20 mouse cellular contexts compared by ENCODE assay signal in genomic region chrX:86808218-86808617, GRCm38 (mm10).
DNase-seq lines count a peak whose midpoint lies in the region; TF ChIP-seq lines count a peak whose summit lies in the region.
"Had no signal": no experiment of that assay in that cellular context is flagged by ENCODE, and none has a peak within 500 bp of the region (broad histone marks: within the 10 kb centered on the region; RNA-seq: fewer than 3 reads in every experiment).

No protein-coding gene starts in this region.

- H3K79me2 ChIP-seq in CH12.LX (replicated peaks; ENCODE audit: control insufficient read depth, extremely low read depth, insufficient read depth, poor library complexity, severe bottlenecking) (no peaks in the 10 kb centered on the region), MEL (ENCODE audit: control insufficient read depth, insufficient read depth, low read length, poor library complexity) (no peaks in the 10 kb centered on the region)

- H3K27me3 ChIP-seq in CH12.LX (replicated peaks): no peaks in the 10 kb centered on the region
- no peaks in the 10 kb centered on the region for H3K27me3 ChIP-seq in MEL (ENCODE audit: control insufficient read depth in 1 of 2, insufficient read depth in 2 of 2, low read length in 2 of 2)

- dilution Hi-C loops in CH12.LX (cut with MboI; ENCODE audit: extremely low pct_ligation_motif_present, extremely low pct_unique_long_range_greater_than_20kb, low sequenced_read_pairs): no loop called here

- H3K9ac ChIP-seq in CH12.LX (ENCODE audit: insufficient read depth, low read depth): no peak overlapping the region
- no peak overlapping the region for H3K9ac ChIP-seq in ES-E14 (ENCODE audit: insufficient read depth, low read depth, low read length, poor library complexity, severe bottlenecking)
- no peak overlapping the region for H3K9ac ChIP-seq in MEL (ENCODE audit: control insufficient read depth, low read depth, low read length, poor library complexity, severe bottlenecking)

- no peak for TF ChIP-seq CTCF in CH12.LX (conservative IDR thresholded peaks at IDR 0.05 in 1 of 2, IDR thresholded peaks at IDR 0.05 in 1 of 2; ENCODE audit: low read depth in 2 of 2, low read length in 2 of 2)
- no peak for TF ChIP-seq CTCF in MEL (IDR thresholded peaks at IDR 0.05 in 2 of 3, conservative IDR thresholded peaks at IDR 0.05 in 1 of 3; ENCODE audit: control insufficient read depth in 1 of 3, insufficient read depth in 1 of 3, low read depth in 2 of 3, low read length in 3 of 3, poor library complexity in 1 of 3, severe bottlenecking in 1 of 3)

- H3K4me2 ChIP-seq in CH12.LX (ENCODE audit: insufficient read depth, low read depth, poor library complexity, severe bottlenecking): no peak overlapping the region

- H3K36me3 ChIP-seq in CH12.LX (replicated peaks in 1 of 2; ENCODE audit: control insufficient read depth in 1 of 2, insufficient read depth in 1 of 2, low read length in 1 of 2): no peaks in the 10 kb centered on the region
- no peaks in the 10 kb centered on the region for H3K36me3 ChIP-seq in ES-E14 (ENCODE audit: control insufficient read depth, insufficient read depth, low read length, poor library complexity, severe bottlenecking)
- no peaks in the 10 kb centered on the region for H3K36me3 ChIP-seq in MEL (ENCODE audit: control insufficient read depth in 1 of 2, insufficient read depth in 2 of 2, low read length in 2 of 2)
- H3K36me3 ChIP-seq: G1E had no signal

- no peak overlapping the region for H3K4me3 ChIP-seq in CH12.LX (replicated peaks in 1 of 3; ENCODE audit: low read depth in 2 of 3, low read length in 2 of 3, poor library complexity in 1 of 3)
- H3K4me3 ChIP-seq in ES-E14 (ENCODE audit: insufficient read depth in 1 of 2, low read depth in 1 of 2, low read length in 2 of 2, poor library complexity in 1 of 2, severe bottlenecking in 1 of 2): no peak overlapping the region
- H3K4me3 ChIP-seq in MEL (ENCODE audit: control insufficient read depth in 1 of 2, insufficient read depth in 1 of 2, low read depth in 2 of 2, low read length in 2 of 2): no peak overlapping the region

- intact Hi-C loops in heart, postnatal 10 days (cut with DNase I): no loop called here

- DNase-seq in CH12.LX (ENCODE audit: extremely low read depth) (no peak), ES-E14 (ENCODE audit: low read depth, low spot score) (no peak), MEL (ENCODE audit: low read depth, low spot score) (no peak)
- no peak for DNase-seq in right cerebral cortex, postnatal 36 days (ENCODE audit: low spot score in 2 of 2)
- DNase-seq in lung, postnatal 25 days (ENCODE audit: low spot score): no peak
- DNase-seq in heart, postnatal 10 days: no peak
- DNase-seq: adrenal gland, adult 2 months; adrenal gland, adult 8-10 months; adrenal gland, postnatal 10 days; adrenal gland, postnatal 14 days; adrenal gland, postnatal 25 days; adrenal gland, postnatal 36 days; B cell, adult 2 months; cerebellum, adult 11 months; cerebellum, adult 11-12 months; cerebellum, adult 18-20 months; cerebellum, adult 2 months; cerebellum, adult 8-10 months; cerebellum, adult 9-10 months had no signal

- H3K4me1 ChIP-seq in CH12.LX (ENCODE audit: control insufficient read depth in 1 of 2, insufficient read depth in 2 of 2) (no peaks in the 10 kb centered on the region), ES-E14 (ENCODE audit: control insufficient read depth in 2 of 2, insufficient read depth in 2 of 2, low read length in 2 of 2, poor library complexity in 1 of 2) (no peaks in the 10 kb centered on the region), MEL (ENCODE audit: control insufficient read depth in 1 of 2, insufficient read depth in 2 of 2, low read length in 2 of 2) (no peaks in the 10 kb centered on the region)

- no peaks in the 10 kb centered on the region for H3K9me3 ChIP-seq in CH12.LX (replicated peaks; ENCODE audit: low read length)
- H3K9me3 ChIP-seq in ES-E14 (ENCODE audit: control insufficient read depth, insufficient read depth, low read depth, low read length): no peaks in the 10 kb centered on the region
- H3K9me3 ChIP-seq in MEL (replicated peaks; ENCODE audit: insufficient read depth, low read length): no peaks in the 10 kb centered on the region
- H3K9me3 ChIP-seq: G1E had no signal

- TF ChIP-seq RAD21 in CH12.LX (IDR thresholded peaks at IDR 0.05; ENCODE audit: low read depth, low read length) (no peak), MEL (IDR thresholded peaks at IDR 0.05; ENCODE audit: low read depth, low read length) (no peak)

- in situ Hi-C loops in CH12.LX (cut with MboI; ENCODE audit: low pct_ligation_motif_present, low pct_unique_long_range_greater_than_20kb, low sequenced_read_pairs): no loop called here
- in situ Hi-C loops in ES-E14 (cut with MboI; ENCODE audit: low sequenced_read_pairs in 2 of 2, unreplicated experiment in 2 of 2): no loop called here

- TF ChIP-seq EP300 in CH12.LX (IDR thresholded peaks at IDR 0.05; ENCODE audit: low read length) (no peak), MEL (IDR thresholded peaks at IDR 0.05; ENCODE audit: low read depth in 1 of 2, low read length in 2 of 2) (no peak)

- H3K27ac ChIP-seq in CH12.LX (ENCODE audit: insufficient read depth, low read depth): no peak overlapping the region
- H3K27ac ChIP-seq in ES-E14 (ENCODE audit: insufficient read depth, low read depth, low read length, poor library complexity, severe bottlenecking): no peak overlapping the region
- H3K27ac ChIP-seq in MEL (ENCODE audit: control insufficient read depth, low read depth, low read length): no peak overlapping the region

- no peak for TF ChIP-seq POLR2A in CH12.LX (IDR thresholded peaks at IDR 0.05; ENCODE audit: low read depth, low read length)
- no peak for TF ChIP-seq POLR2A in MEL (IDR thresholded peaks at IDR 0.05; ENCODE audit: control insufficient read depth in 1 of 2, insufficient read depth in 1 of 2, low read depth in 1 of 2, low read length in 2 of 2, poor library complexity in 1 of 2)

TF ChIP-seq in CH12.LX, 34 proteins besides CTCF, POLR2A, EP300 and RAD21:
- TF ChIP-seq GABPA (IDR thresholded peaks at IDR 0.05; ENCODE audit: insufficient replicate concordance, low read depth, low read length) (no peak), MAFK (IDR thresholded peaks at IDR 0.05; ENCODE audit: insufficient replicate concordance, low read length) (peak; percentile 76)
TF ChIP-seq in CH12.LX: peak in this region for 1.

TF ChIP-seq in ES-E14, 5 proteins besides CTCF, POLR2A, EP300 and RAD21:
- TF ChIP-seq ZC3H11A (IDR thresholded peaks at IDR 0.05; ENCODE audit: borderline replicate concordance, low read depth, low read length) (no peak), MAFK (IDR thresholded peaks at IDR 0.05; ENCODE audit: insufficient read depth, low read depth, low read length) (peak; percentile 86)

TF ChIP-seq in MEL, 35 proteins besides CTCF, POLR2A, EP300 and RAD21:
- TF ChIP-seq MAFK (IDR thresholded peaks at IDR 0.05; ENCODE audit: borderline replicate concordance, low read depth, low read length) (peak; percentile 46; the same call in 1 of the 2 replicates), MAZ (IDR thresholded peaks at IDR 0.05; ENCODE audit: low read depth, low read length) (no peak)

Comparison
In these comparisons a context has a peak if more than half of its experiments do, and no peak if none do; other contexts are left out.
1. Of the 35 proteins assayed by ChIP-seq in both MEL and CH12.LX: peak only in MEL: none; only in CH12.LX: none; in both: MAFK; in neither: 34.